Mouse (Mus musculus): ENCODE measurements around the gene Gm11034. TPM values are rescaled to one million over a fixed set of nuclear protein-coding genes. Genes with fewer than 3 reads are reported as not detected.

Gm11034 gene
- polyA plus RNA-seq, 1 experiment from 2014 or later, result not detected

DNA sequence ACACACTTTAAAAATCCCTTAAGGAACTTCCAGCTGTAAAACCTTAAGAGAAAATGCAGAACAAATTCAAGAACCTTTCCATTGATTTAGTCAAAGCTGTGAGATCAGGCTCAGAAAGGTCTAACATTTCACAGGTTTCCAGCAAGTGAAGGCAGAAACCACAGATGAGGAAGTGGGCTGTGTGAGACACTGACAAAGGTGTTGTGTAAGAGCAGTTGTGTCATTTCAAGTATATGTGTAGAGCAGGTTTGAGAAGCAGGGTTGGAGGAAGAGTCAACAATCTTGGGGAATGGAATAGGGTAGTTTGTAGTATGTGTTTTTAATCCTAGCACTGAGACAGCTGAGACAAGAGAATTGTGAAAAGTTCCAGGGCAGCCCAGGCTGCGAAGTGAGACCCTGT is 2.4 kb upstream of the Gm11034 start:
- 32% methylated on average over 1 of the region's 1 CpGs for WGBS
- no peak for ATAC-seq (ENCODE audit: low read depth)
- H3K4me3 ChIP-seq (ENCODE audit: low read length), result no peak overlapping the region
- H3K27ac ChIP-seq (ENCODE audit: low read length), result no peak overlapping the region
- no peaks in the 10 kb centered on the region for H3K36me3 ChIP-seq (ENCODE audit: control insufficient read depth, insufficient read depth, low read length)
- no peaks in the 10 kb centered on the region for H3K27me3 ChIP-seq (ENCODE audit: control insufficient read depth, insufficient read depth, low read depth, low read length)
- no peak overlapping the region for H3K9ac ChIP-seq (ENCODE audit: low read length)
- H3K4me1 ChIP-seq (replicated peaks; ENCODE audit: control insufficient read depth, insufficient read depth, low read length), result peaks cover 8% of the 10 kb centered on the region; the same call in 1 of the 2 replicates
- no peaks in the 10 kb centered on the region for H3K9me3 ChIP-seq (ENCODE audit: control insufficient read depth, low read length)
- H3K4me2 ChIP-seq (ENCODE audit: low read depth, low read length), result no peak overlapping the region

DNA sequence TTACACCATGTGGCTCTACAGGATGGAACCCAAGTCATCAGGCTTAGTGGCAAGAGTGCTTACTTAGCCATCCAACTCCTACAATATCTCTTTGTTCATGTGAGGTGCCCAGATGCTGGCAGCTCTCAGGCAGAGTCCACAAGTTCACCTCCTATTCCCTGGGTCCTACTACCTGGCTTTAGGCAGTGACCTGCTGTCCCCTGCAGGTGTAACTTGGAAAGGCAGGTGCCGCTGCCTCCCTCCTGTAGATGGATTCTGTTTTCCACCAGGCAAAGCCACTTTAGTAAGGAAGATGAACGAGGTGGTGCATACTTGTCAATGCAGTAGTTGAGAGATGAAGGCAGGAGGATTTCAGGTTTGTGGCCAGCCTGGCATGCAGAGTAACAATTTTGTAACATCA is 1.6 kb upstream of the Gm11034 start:
- Histone ChIP-seq H3K27ac (ENCODE audit: low read length) (no peak overlapping the region), H3K36me3 (ENCODE audit: control insufficient read depth, insufficient read depth, low read length) (no peaks in the 10 kb centered on the region), H3K27me3 (ENCODE audit: control insufficient read depth, insufficient read depth, low read depth, low read length) (no peaks in the 10 kb centered on the region), H3K4me3 (ENCODE audit: low read length) (no peak overlapping the region), H3K4me2 (ENCODE audit: low read depth, low read length) (no peak overlapping the region), H3K9me3 (ENCODE audit: control insufficient read depth, low read length) (no peaks in the 10 kb centered on the region), H3K4me1 (replicated peaks; ENCODE audit: control insufficient read depth, insufficient read depth, low read length) (no peaks in the 10 kb centered on the region; the same call in 1 of the 2 replicates), H3K9ac (ENCODE audit: low read length) (no peak overlapping the region)
- WGBS, result 34% methylated on average over 2 of the region's 2 CpGs
- no peak for ATAC-seq (ENCODE audit: low read depth)

- H3K27me3 ChIP-seq (ENCODE audit: control insufficient read depth, insufficient read depth, low read depth, low read length), result no peaks in the 10 kb centered on the region
- H3K4me3 ChIP-seq (ENCODE audit: low read length), result no peak within 1 kb of the TSS
- H3K27ac ChIP-seq (ENCODE audit: low read length), result no peak within 1 kb of the TSS
- H3K9me3 ChIP-seq (ENCODE audit: control insufficient read depth, low read length), result no peaks in the 10 kb centered on the region
- H3K36me3 ChIP-seq (ENCODE audit: control insufficient read depth, insufficient read depth, low read length), result no peaks in the 10 kb centered on the region
- no peaks in the 10 kb centered on the region for H3K4me1 ChIP-seq (replicated peaks; ENCODE audit: control insufficient read depth, insufficient read depth, low read length)
- H3K9ac ChIP-seq (ENCODE audit: low read length), result no peak within 1 kb of the TSS
- 37% methylated on average over 4 of the region's 4 CpGs for WGBS
- no peak for ATAC-seq (ENCODE audit: low read depth)
- H3K4me2 ChIP-seq (ENCODE audit: low read depth, low read length), result no peak within 1 kb of the TSS
These were observed 685 bp downstream of the Gm11034 start, which contains the start of gene Cib3 for GRCm38 (mm10) chr8:72212751-72213150. Gene Cib3 (minus strand): TSS chr8:72212837.

- no peaks in the 10 kb centered on the region for H3K4me1 ChIP-seq (replicated peaks; ENCODE audit: control insufficient read depth, insufficient read depth, low read length)
- H3K27me3 ChIP-seq (ENCODE audit: control insufficient read depth, insufficient read depth, low read depth, low read length), result no peaks in the 10 kb centered on the region
- no peak for ATAC-seq (ENCODE audit: low read depth)
- no peaks in the 10 kb centered on the region for H3K36me3 ChIP-seq (ENCODE audit: control insufficient read depth, insufficient read depth, low read length)
- no peak overlapping the region for H3K27ac ChIP-seq (ENCODE audit: low read length)
- no peak overlapping the region for H3K9ac ChIP-seq (ENCODE audit: low read length)
- WGBS, result 87% methylated on average over 1 of the region's 1 CpGs
- H3K4me2 ChIP-seq (ENCODE audit: low read depth, low read length), result no peak overlapping the region
- H3K9me3 ChIP-seq (ENCODE audit: control insufficient read depth, low read length), result no peaks in the 10 kb centered on the region
- H3K4me3 ChIP-seq (ENCODE audit: low read length), result no peak overlapping the region
These were observed 1.6 kb downstream of the Gm11034 start for GRCm38 (mm10) chr8:72211846-72212245.

DNA sequence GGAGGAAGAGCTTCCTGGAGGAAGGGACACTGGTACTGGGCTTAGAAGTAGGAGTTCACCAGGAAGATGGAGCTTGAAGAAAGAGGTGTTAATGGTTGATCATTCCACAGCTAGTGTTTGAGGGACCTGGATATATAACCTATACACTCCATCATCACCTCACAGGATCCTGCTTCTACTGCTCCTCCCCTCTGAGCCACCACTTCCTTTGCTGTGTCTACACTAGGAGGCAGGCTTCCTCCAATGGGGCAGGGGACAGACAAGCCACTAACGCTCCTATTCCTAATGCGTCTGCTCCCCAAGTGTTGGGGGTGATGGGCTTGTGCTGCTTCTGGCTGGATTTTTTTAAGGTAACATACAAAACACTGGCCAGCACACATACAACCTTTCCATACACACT is 2.7 kb downstream of the Gm11034 start:
- H3K36me3 ChIP-seq (ENCODE audit: control insufficient read depth, insufficient read depth, low read length), result no peaks in the 10 kb centered on the region
- WGBS, result 47% methylated on average over 2 of the region's 2 CpGs
- no peak overlapping the region for H3K27ac ChIP-seq (ENCODE audit: low read length)

GRCm38 (mm10) chr8:72210222-72210621 is 3.2 kb downstream of the Gm11034 start:
- H3K4me3 ChIP-seq (ENCODE audit: low read length), result no peak overlapping the region
- ATAC-seq (ENCODE audit: low read depth), result no peak
- no peak overlapping the region for H3K27ac ChIP-seq (ENCODE audit: low read length)
- no peak overlapping the region for H3K4me2 ChIP-seq (ENCODE audit: low read depth, low read length)
- no peaks in the 10 kb centered on the region for H3K36me3 ChIP-seq (ENCODE audit: control insufficient read depth, insufficient read depth, low read length)
- no peaks in the 10 kb centered on the region for H3K9me3 ChIP-seq (ENCODE audit: control insufficient read depth, low read length)
- 65% methylated on average over 4 of the region's 4 CpGs for WGBS
- H3K4me1 ChIP-seq (replicated peaks; ENCODE audit: control insufficient read depth, insufficient read depth, low read length), result no peaks in the 10 kb centered on the region
- no peak overlapping the region for H3K9ac ChIP-seq (ENCODE audit: low read length)
- no peaks in the 10 kb centered on the region for H3K27me3 ChIP-seq (ENCODE audit: control insufficient read depth, insufficient read depth, low read depth, low read length)

More for the DNA sequence above, 2.7 kb downstream of the Gm11034 start:
- Histone ChIP-seq H3K27me3 (ENCODE audit: control insufficient read depth, insufficient read depth, low read depth, low read length) (no peaks in the 10 kb centered on the region), H3K4me3 (ENCODE audit: low read length) (no peak overlapping the region), H3K9me3 (ENCODE audit: control insufficient read depth, low read length) (no peaks in the 10 kb centered on the region), H3K4me1 (replicated peaks; ENCODE audit: control insufficient read depth, insufficient read depth, low read length) (no peaks in the 10 kb centered on the region), H3K4me2 (ENCODE audit: low read depth, low read length) (no peak overlapping the region), H3K9ac (ENCODE audit: low read length) (no peak overlapping the region)
- no peak for ATAC-seq (ENCODE audit: low read depth)

- Histone ChIP-seq H3K27me3 (ENCODE audit: control insufficient read depth, insufficient read depth, low read depth, low read length) (no peaks in the 10 kb centered on the region), H3K36me3 (ENCODE audit: control insufficient read depth, insufficient read depth, low read length) (no peaks in the 10 kb centered on the region), H3K4me3 (ENCODE audit: low read length) (no peak overlapping the region), H3K27ac (ENCODE audit: low read length) (no peak overlapping the region), H3K4me2 (ENCODE audit: low read depth, low read length) (no peak overlapping the region), H3K9ac (ENCODE audit: low read length) (no peak overlapping the region), H3K9me3 (ENCODE audit: control insufficient read depth, low read length) (peaks cover 5% of the 10 kb centered on the region), H3K4me1 (replicated peaks; ENCODE audit: control insufficient read depth, insufficient read depth, low read length) (no peaks in the 10 kb centered on the region)
- no peak for ATAC-seq (ENCODE audit: low read depth)
- WGBS, result 68% methylated on average over 1 of the region's 1 CpGs
These were observed 4.9 kb downstream of the Gm11034 start for GRCm38 (mm10) chr8:72208582-72208981.

- H3K9me3 ChIP-seq (ENCODE audit: control insufficient read depth, low read length), result peaks cover 7% of the 10 kb centered on the region
These were observed 15.4 kb downstream of the Gm11034 start for GRCm38 (mm10) chr8:72197997-72198396.

GRCm38 (mm10) chr8:72192065-72192464 is 21.4 kb downstream of the Gm11034 start:
- Histone ChIP-seq H3K27ac (ENCODE audit: low read length) (no peak overlapping the region), H3K4me1 (replicated peaks; ENCODE audit: control insufficient read depth, insufficient read depth, low read length) (no peaks in the 10 kb centered on the region), H3K4me2 (ENCODE audit: low read depth, low read length) (no peak overlapping the region), H3K9me3 (ENCODE audit: control insufficient read depth, low read length) (no peaks in the 10 kb centered on the region), H3K36me3 (ENCODE audit: control insufficient read depth, insufficient read depth, low read length) (no peaks in the 10 kb centered on the region), H3K4me3 (ENCODE audit: low read length) (no peak overlapping the region), H3K27me3 (ENCODE audit: control insufficient read depth, insufficient read depth, low read depth, low read length) (no peaks in the 10 kb centered on the region), H3K9ac (ENCODE audit: low read length) (no peak overlapping the region)
- ATAC-seq (ENCODE audit: low read depth), result no peak

More at GRCm38 (mm10) chr8:72197997-72198396, 15.4 kb downstream of the Gm11034 start:
- Histone ChIP-seq H3K4me3 (ENCODE audit: low read length) (no peak overlapping the region), H3K9ac (ENCODE audit: low read length) (no peak overlapping the region), H3K36me3 (ENCODE audit: control insufficient read depth, insufficient read depth, low read length) (no peaks in the 10 kb centered on the region), H3K4me2 (ENCODE audit: low read depth, low read length) (no peak overlapping the region), H3K4me1 (replicated peaks; ENCODE audit: control insufficient read depth, insufficient read depth, low read length) (no peaks in the 10 kb centered on the region), H3K27ac (ENCODE audit: low read length) (no peak overlapping the region), H3K27me3 (ENCODE audit: control insufficient read depth, insufficient read depth, low read depth, low read length) (no peaks in the 10 kb centered on the region)
- no peak for ATAC-seq (ENCODE audit: low read depth)
- 50% methylated on average over 8 of the region's 8 CpGs for WGBS

DNA sequence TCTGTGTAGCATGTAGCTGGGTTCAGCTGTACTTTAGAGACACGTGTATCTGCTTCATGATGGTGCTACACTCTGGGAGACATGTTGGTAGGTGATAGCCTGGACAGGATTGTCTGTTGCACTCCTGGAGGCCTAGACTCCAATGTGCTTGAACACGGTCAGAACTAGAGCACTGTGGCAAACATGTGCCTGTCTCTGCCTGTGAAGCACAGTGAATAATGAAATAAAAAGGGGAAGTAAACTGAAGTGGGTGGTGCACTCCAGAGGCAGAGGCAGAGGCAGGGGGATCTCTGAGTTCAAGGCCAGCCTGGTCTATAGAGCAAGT is 23.3 kb downstream of the Gm11034 start:
- Histone ChIP-seq H3K9me3 (ENCODE audit: control insufficient read depth, low read length) (no peaks in the 10 kb centered on the region), H3K9ac (ENCODE audit: low read length) (no peak overlapping the region), H3K27me3 (ENCODE audit: control insufficient read depth, insufficient read depth, low read depth, low read length) (no peaks in the 10 kb centered on the region), H3K4me2 (ENCODE audit: low read depth, low read length) (no peak overlapping the region), H3K36me3 (ENCODE audit: control insufficient read depth, insufficient read depth, low read length) (no peaks in the 10 kb centered on the region), H3K4me1 (replicated peaks; ENCODE audit: control insufficient read depth, insufficient read depth, low read length) (no peaks in the 10 kb centered on the region), H3K27ac (ENCODE audit: low read length) (peak overlapping the region; percentile 93), H3K4me3 (ENCODE audit: low read length) (no peak overlapping the region)
- WGBS, result 49% methylated on average over 2 of the region's 2 CpGs
- ATAC-seq (ENCODE audit: low read depth), result no peak
